Comparison of ENCODE assay signal across 11 mouse cellular contexts in genomic region chr11:89000527-89000819, GRCm38 (mm10). TPM values are rescaled to one million over a fixed set of nuclear protein-coding genes. Genes with fewer than 3 reads are reported as not detected.
DNase-seq lines count a peak whose midpoint lies in the region; ATAC-seq and TF ChIP-seq lines count a peak whose summit lies in the region.
"Had no signal": no experiment of that assay in that cellular context is flagged by ENCODE, and none has a peak within 500 bp of the region (broad histone marks: within the 10 kb centered on the region; RNA-seq: fewer than 3 reads in every experiment).

No protein-coding gene starts in this region.

- DNase-seq in heart, adult 2 months = no peak
- no peak for DNase-seq in heart, adult 9 months (ENCODE audit: low spot score in 2 of 2)
- DNase-seq in intestine, embryonic 14.5 days (ENCODE audit: low spot score) = no peak
- DNase-seq in adrenal gland, adult 18-20 months (ENCODE audit: low spot score in 2 of 2) = no peak
- DNase-seq in urinary bladder, adult 18-20 months (ENCODE audit: low spot score in 2 of 2) = no peak
- DNase-seq: thymus, postnatal 25 days had no signal

- peak; percentile 38; the same call in 1 of the 2 replicates for TF ChIP-seq POLR2A in heart, adult 2 months (IDR thresholded peaks at IDR 0.05; ENCODE audit: insufficient read depth, low read depth, low read length)

- TF ChIP-seq CTCF in heart, adult 2 months (IDR thresholded peaks at IDR 0.05) = no peak

- H3K4me2 ChIP-seq in midbrain, embryonic 15.5 days = no peak overlapping the region
- H3K4me2 ChIP-seq in midbrain, embryonic 13.5 days (replicated peaks) = no peak overlapping the region
- peak overlapping the region; percentile 73 for H3K4me2 ChIP-seq in intestine, embryonic 14.5 days (ENCODE audit: low read length)
- H3K4me2 ChIP-seq in stomach, embryonic 14.5 days (replicated peaks; ENCODE audit: low read depth, low read length) = peak overlapping the region; percentile 66

- H3K4me1 ChIP-seq in heart, adult 2 months (ENCODE audit: control insufficient read depth, insufficient read depth, low read length) = peaks cover 16% of the 10 kb centered on the region
- peaks cover 7% of the 10 kb centered on the region; the same call in 1 of the 2 replicates for H3K4me1 ChIP-seq in midbrain, embryonic 15.5 days
- H3K4me1 ChIP-seq in midbrain, embryonic 13.5 days (replicated peaks) = peaks cover 7% of the 10 kb centered on the region
- H3K4me1 ChIP-seq in intestine, embryonic 14.5 days (replicated peaks; ENCODE audit: control insufficient read depth, insufficient read depth, low read length) = peaks cover 20% of the 10 kb centered on the region
- peaks cover 2% of the 10 kb centered on the region; the same call in 1 of the 2 replicates for H3K4me1 ChIP-seq in stomach, embryonic 14.5 days (ENCODE audit: control insufficient read depth, insufficient read depth, low read length)

- H3K4me3 ChIP-seq in heart, adult 2 months = peak overlapping the region; percentile 88
- H3K4me3 ChIP-seq in midbrain, embryonic 15.5 days = peak overlapping the region; percentile 35; the same call in 1 of the 2 replicates
- no peak overlapping the region for H3K4me3 ChIP-seq in midbrain, embryonic 13.5 days (replicated peaks)
- peak overlapping the region; percentile 62 for H3K4me3 ChIP-seq in intestine, embryonic 14.5 days (ENCODE audit: low read depth, low read length)
- H3K4me3 ChIP-seq in stomach, embryonic 14.5 days (ENCODE audit: low read depth, low read length) = peak overlapping the region; percentile 63

- H3K79me2 ChIP-seq in heart, adult 2 months (replicated peaks; ENCODE audit: control insufficient read depth, insufficient read depth, low read length) = peaks cover 3% of the 10 kb centered on the region; the same call in 1 of the 2 replicates

- H3K9me3 ChIP-seq in midbrain, embryonic 15.5 days = no peaks in the 10 kb centered on the region
- no peaks in the 10 kb centered on the region for H3K9me3 ChIP-seq in midbrain, embryonic 13.5 days
- no peaks in the 10 kb centered on the region for H3K9me3 ChIP-seq in intestine, embryonic 14.5 days (ENCODE audit: control insufficient read depth, low read length)
- H3K9me3 ChIP-seq in stomach, embryonic 14.5 days (ENCODE audit: control insufficient read depth, low read depth, low read length) = no peaks in the 10 kb centered on the region

- H3K9ac ChIP-seq in heart, adult 2 months (ENCODE audit: low read depth, low read length) = peak overlapping the region; percentile 81
- no peak overlapping the region for H3K9ac ChIP-seq in midbrain, embryonic 15.5 days
- no peak overlapping the region for H3K9ac ChIP-seq in midbrain, embryonic 13.5 days (replicated peaks)
- H3K9ac ChIP-seq in intestine, embryonic 14.5 days (ENCODE audit: low read length) = no peak overlapping the region
- 0 out of 2 replicates have a peak overlapping the region, but pooled peaks have one; percentile 64 for H3K9ac ChIP-seq in stomach, embryonic 14.5 days (replicated peaks; ENCODE audit: low read depth, low read length)

- intact Hi-C loops in heart, adult 2 months (cut with DNase I) = no loop called here

- TF ChIP-seq EP300 in heart, adult 2 months (IDR thresholded peaks at IDR 0.05; ENCODE audit: insufficient read depth, low read depth, low read length) = no peak

- H3K27ac ChIP-seq in heart, adult 2 months = peak overlapping the region; percentile 86
- no peak overlapping the region for H3K27ac ChIP-seq in midbrain, embryonic 15.5 days
- H3K27ac ChIP-seq in midbrain, embryonic 13.5 days = no peak overlapping the region
- H3K27ac ChIP-seq in intestine, embryonic 14.5 days (ENCODE audit: low read depth) = no peak overlapping the region
- H3K27ac ChIP-seq in stomach, embryonic 14.5 days (ENCODE audit: low read length) = no peak overlapping the region

- ATAC-seq in midbrain, embryonic 15.5 days (replicated peaks) = no peak
- ATAC-seq in midbrain, embryonic 13.5 days = no peak
- no peak for ATAC-seq in intestine, embryonic 14.5 days (replicated peaks; ENCODE audit: low FRiP score, low TSS enrichment, low read depth)
- no peak for ATAC-seq in stomach, embryonic 14.5 days (ENCODE audit: insufficient number of reproducible peaks, insufficient read depth, low FRiP score, low read depth)
- ATAC-seq: inflammation-experienced regulatory T-cells, adult 6 months had no signal

- peaks cover 4% of the 10 kb centered on the region for H3K36me3 ChIP-seq in heart, adult 2 months (ENCODE audit: control insufficient read depth, insufficient read depth, low read length)
- H3K36me3 ChIP-seq in midbrain, embryonic 15.5 days (replicated peaks) = no peaks in the 10 kb centered on the region
- no peaks in the 10 kb centered on the region for H3K36me3 ChIP-seq in midbrain, embryonic 13.5 days
- H3K36me3 ChIP-seq in intestine, embryonic 14.5 days (ENCODE audit: control insufficient read depth, insufficient read depth, low read length) = 0 out of 2 replicates have a peak, but pooled peaks cover 4% of the 10 kb centered on the region
- H3K36me3 ChIP-seq in stomach, embryonic 14.5 days (ENCODE audit: control insufficient read depth, insufficient read depth, low read length) = peaks cover 3% of the 10 kb centered on the region; the same call in 1 of the 2 replicates

- no peaks in the 10 kb centered on the region for H3K27me3 ChIP-seq in heart, adult 2 months (ENCODE audit: control insufficient read depth, insufficient read depth, low read length)
- H3K27me3 ChIP-seq in midbrain, embryonic 15.5 days (replicated peaks) = peaks cover 18% of the 10 kb centered on the region
- peaks cover 27% of the 10 kb centered on the region for H3K27me3 ChIP-seq in midbrain, embryonic 13.5 days
- H3K27me3 ChIP-seq in intestine, embryonic 14.5 days (replicated peaks; ENCODE audit: control insufficient read depth, insufficient read depth, low read length) = no peaks in the 10 kb centered on the region
- H3K27me3 ChIP-seq in stomach, embryonic 14.5 days (ENCODE audit: control insufficient read depth, insufficient read depth, low read length) = no peaks in the 10 kb centered on the region

RNA-seq across cellular contexts. Expression of gene Trim25, which starts 1.3 kb away (rescaled TPM):
- total RNA-seq in heart, adult 2 months (2021) = 10 to 100 TPM; 17.7 to 24.3 TPM
- 13.6 and 14.1 TPM in 2 replicates for polyA plus RNA-seq in heart, adult 2 months (2012; rRNA removed)
- 4.7 and 5.4 TPM in 2 replicates for polyA plus RNA-seq in midbrain, embryonic 15.5 days (2015; fragmentation: Nextera tagmentation; extraction: Ambion mirVana)
- polyA plus RNA-seq in midbrain, embryonic 13.5 days (2015; fragmentation: Nextera tagmentation; extraction: Ambion mirVana) = 3.4 and 3.5 TPM in 2 replicates
- polyA plus RNA-seq in intestine, embryonic 14.5 days (2014; fragmentation: Nextera tagmentation; extraction: Ambion mirVana) = 21.0 and 23.2 TPM in 2 replicates
- polyA plus RNA-seq in stomach, embryonic 14.5 days (2014; fragmentation: Nextera tagmentation; extraction: Ambion mirVana) = 22.2 and 22.9 TPM in 2 replicates
- total RNA-seq in adrenal gland, adult 18-20 months (2021) = 100 to 1,000 TPM; 133 to 185 TPM

RNA-seq across cellular contexts. Expression of gene Coil, which starts 30.4 kb away (rescaled TPM):
- total RNA-seq in heart, adult 2 months (2021) = 1 to 10 TPM; 4.8 TPM
- 2.8 and 4.7 TPM in 2 replicates for polyA plus RNA-seq in heart, adult 2 months (2012; rRNA removed)
- polyA plus RNA-seq in midbrain, embryonic 15.5 days (2015; fragmentation: Nextera tagmentation; extraction: Ambion mirVana) = 33.7 and 34.2 TPM in 2 replicates
- 28.1 and 29.3 TPM in 2 replicates for polyA plus RNA-seq in midbrain, embryonic 13.5 days (2015; fragmentation: Nextera tagmentation; extraction: Ambion mirVana)
- 10.4 and 11.0 TPM in 2 replicates for polyA plus RNA-seq in intestine, embryonic 14.5 days (2014; fragmentation: Nextera tagmentation; extraction: Ambion mirVana)
- polyA plus RNA-seq in stomach, embryonic 14.5 days (2014; fragmentation: Nextera tagmentation; extraction: Ambion mirVana) = 11.2 TPM in 2 replicates
- total RNA-seq in adrenal gland, adult 18-20 months (2021) = 1 to 10 TPM; 9.0 to 9.4 TPM

RNA-seq across cellular contexts. Expression of gene Elobl, which starts 33.7 kb away (rescaled TPM):
- not detected for total RNA-seq in heart, adult 2 months (2021)
- polyA plus RNA-seq in heart, adult 2 months (2012; rRNA removed) = 0.56 TPM in 1 of 2 replicates, not detected in the other
- 0.22 TPM in 1 of 2 replicates, not detected in the other for polyA plus RNA-seq in midbrain, embryonic 15.5 days (2015; fragmentation: Nextera tagmentation; extraction: Ambion mirVana)
- not detected in 2 replicates for polyA plus RNA-seq in midbrain, embryonic 13.5 days (2015; fragmentation: Nextera tagmentation; extraction: Ambion mirVana)
- polyA plus RNA-seq in intestine, embryonic 14.5 days (2014; fragmentation: Nextera tagmentation; extraction: Ambion mirVana) = not detected in 2 replicates
- polyA plus RNA-seq in stomach, embryonic 14.5 days (2014; fragmentation: Nextera tagmentation; extraction: Ambion mirVana) = not detected in 2 replicates
- total RNA-seq in adrenal gland, adult 18-20 months (2021) = not detected
- polyA plus RNA-seq: cortical plate, adult 2 months had no signal

RNA-seq across cellular contexts. Expression of gene Scpep1, which starts 45.2 kb away (rescaled TPM):
- total RNA-seq in heart, adult 2 months (2021) = 10 to 100 TPM; 15.3 to 16.3 TPM
- 11.1 and 13.5 TPM in 2 replicates for polyA plus RNA-seq in heart, adult 2 months (2012; rRNA removed)
- 27.8 and 31.7 TPM in 2 replicates for polyA plus RNA-seq in midbrain, embryonic 15.5 days (2015; fragmentation: Nextera tagmentation; extraction: Ambion mirVana)
- polyA plus RNA-seq in midbrain, embryonic 13.5 days (2015; fragmentation: Nextera tagmentation; extraction: Ambion mirVana) = 26.7 and 27.8 TPM in 2 replicates
- 94.7 and 97.4 TPM in 2 replicates for polyA plus RNA-seq in intestine, embryonic 14.5 days (2014; fragmentation: Nextera tagmentation; extraction: Ambion mirVana)
- 73.5 and 78.3 TPM in 2 replicates for polyA plus RNA-seq in stomach, embryonic 14.5 days (2014; fragmentation: Nextera tagmentation; extraction: Ambion mirVana)
- 100 to 1,000 TPM; 108 to 245 TPM for total RNA-seq in adrenal gland, adult 18-20 months (2021)

Comparison
In these comparisons a context has a peak if more than half of its experiments do, and no peak if none do; other contexts are left out.
1. H3K9ac ChIP-seq: peak in heart, adult 2 months (single experiment) and stomach, embryonic 14.5 days (single experiment); none in midbrain, embryonic 15.5 days (single experiment), midbrain, embryonic 13.5 days (single experiment) and intestine, embryonic 14.5 days (single experiment).
2. H3K4me2 ChIP-seq: peak in intestine, embryonic 14.5 days (single experiment) and stomach, embryonic 14.5 days (single experiment); none in midbrain, embryonic 15.5 days (single experiment) and midbrain, embryonic 13.5 days (single experiment).